Mouse (Mus musculus) C2C12 (cell line): ENCODE measurements around the gene Fads2. TPM values are rescaled to one million over a fixed set of nuclear protein-coding genes. Genes with fewer than 3 reads are reported as not detected.

ENCODE experiments used
- H3K27me3 ChIP-seq: one replicate; pipeline ENCODE4 v1.6.1; 2011; ENCODE audit not compliant: control insufficient read depth, insufficient read depth, insufficient read length
- H3K36me3 ChIP-seq: one replicate; pipeline ENCODE4 v1.6.1; 2011; ENCODE audit not compliant: control insufficient read depth, insufficient read depth
- H3K4me3 ChIP-seq: one replicate; pipeline ENCODE4 v1.5.1; 2011; ENCODE audit warnings: mild to moderate bottlenecking, control low read depth; ENCODE audit not compliant: poor library complexity, insufficient read depth, severe bottlenecking
- H3K79me2 ChIP-seq: one replicate; pipeline ENCODE4 v1.6.1; 2011; ENCODE audit not compliant: control insufficient read depth, insufficient read depth
- H3K79me3 ChIP-seq: one replicate; pipeline ENCODE4 v1.6.1; 2011; ENCODE audit warnings: low read depth, control low read depth
- H3ac ChIP-seq: one replicate; pipeline ENCODE3; 2011; ENCODE audit warnings: low read depth; ENCODE audit not compliant: control insufficient read depth, insufficient read length
- CEBPB ChIP-seq: IDR thresholded peaks from one replicate; pipeline ENCODE4 v1.6.1; 2011; ENCODE audit warnings: low read depth, mild to moderate bottlenecking, control low read depth, moderate library complexity
- CTCF ChIP-seq: IDR thresholded peaks from one replicate; pipeline ENCODE4 v1.5.1; 2011; ENCODE audit not compliant: control insufficient read depth, insufficient read depth, insufficient read length
- FOSL1 ChIP-seq: IDR thresholded peaks from one replicate; pipeline ENCODE4 v1.8.0; 2011; ENCODE audit warnings: mild to moderate bottlenecking, low read length; ENCODE audit not compliant: poor library complexity, insufficient read depth, severe bottlenecking
- MAX ChIP-seq: IDR thresholded peaks from one replicate; pipeline ENCODE4 v1.6.1; 2011; ENCODE audit warnings: mild to moderate bottlenecking, control low read depth
- MYOD1 ChIP-seq: IDR thresholded peaks from one replicate; pipeline ENCODE4 v1.6.1; 2011; ENCODE audit warnings: low read depth; ENCODE audit not compliant: control insufficient read depth, insufficient read length
- MYOG ChIP-seq: IDR thresholded peaks from one replicate; pipeline ENCODE4 v1.6.1; 2011; ENCODE audit not compliant: control insufficient read depth, insufficient read length; ENCODE audit errors: extremely low read depth
- USF1 ChIP-seq: IDR thresholded peaks from one replicate; pipeline ENCODE4 v1.6.1; 2011; ENCODE audit warnings: low read depth, mild to moderate bottlenecking, control low read depth, moderate library complexity
- polyA plus RNA-seq: library from polyadenylated mRNA; unstranded; fragments of >200 nt; fragmentation: generic; extraction: Trizol; gene quantifications from one replicate; pipeline ENCODE4 v1.2.1, GENCODE M21; 2012; ENCODE audit warnings: missing spikeins

Fads2 gene
- polyA plus RNA-seq, 1 experiment = 72.6 TPM

DNA sequence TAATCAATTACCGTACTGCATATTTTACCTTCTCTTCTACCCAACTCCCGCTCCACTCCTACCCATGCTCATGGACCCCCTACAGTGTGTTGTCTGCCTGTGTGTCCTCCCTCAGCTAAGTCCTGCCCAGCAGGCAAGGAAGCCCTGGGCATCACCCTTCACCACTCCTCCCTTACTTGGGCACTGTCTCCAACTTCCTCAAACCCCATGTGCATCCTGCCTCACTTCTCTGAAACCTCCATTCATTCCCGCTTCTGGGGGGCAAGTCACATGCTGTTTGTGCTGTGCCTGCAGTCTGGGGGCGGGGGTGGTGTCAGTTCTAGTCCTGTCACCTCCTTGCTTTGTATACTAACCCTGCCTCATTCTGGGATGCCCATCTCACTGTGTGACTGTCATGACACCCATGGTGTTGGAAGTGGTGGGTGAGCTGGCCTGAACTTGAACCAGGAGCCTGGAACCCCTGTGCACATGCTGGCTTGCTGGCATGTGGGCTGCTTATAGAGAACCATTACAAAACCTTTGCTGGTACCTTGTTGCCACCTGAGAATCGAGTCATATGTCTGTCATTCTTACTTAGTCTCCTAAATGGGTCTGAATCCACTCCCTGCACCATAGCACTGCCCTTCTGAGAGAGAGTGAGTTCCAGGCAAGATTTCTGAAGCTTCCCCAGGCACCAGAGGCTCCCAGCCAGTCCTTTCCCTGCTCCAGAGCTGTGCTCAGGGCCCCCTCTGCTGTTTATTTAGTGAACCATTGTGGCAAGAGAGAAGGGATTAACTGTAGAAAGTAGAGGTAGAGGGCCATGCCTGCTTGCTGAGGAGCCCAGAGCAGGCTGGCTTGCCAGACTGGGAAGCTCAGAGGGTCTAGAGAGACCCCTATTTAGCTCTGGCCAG lies 78.9 kb downstream of the Fads2 start:
- TF ChIP-seq FOSL1 (no peak), MYOG (no peak)
- Histone ChIP-seq H3K4me3 (no peak overlapping the region), H3ac (no peak overlapping the region), H3K79me2 (no peaks in the 10 kb centered on the region), H3K36me3 (no peaks in the 10 kb centered on the region), H3K27me3 (no peaks in the 10 kb centered on the region), H3K79me3 (no peaks in the 10 kb centered on the region)

DNA sequence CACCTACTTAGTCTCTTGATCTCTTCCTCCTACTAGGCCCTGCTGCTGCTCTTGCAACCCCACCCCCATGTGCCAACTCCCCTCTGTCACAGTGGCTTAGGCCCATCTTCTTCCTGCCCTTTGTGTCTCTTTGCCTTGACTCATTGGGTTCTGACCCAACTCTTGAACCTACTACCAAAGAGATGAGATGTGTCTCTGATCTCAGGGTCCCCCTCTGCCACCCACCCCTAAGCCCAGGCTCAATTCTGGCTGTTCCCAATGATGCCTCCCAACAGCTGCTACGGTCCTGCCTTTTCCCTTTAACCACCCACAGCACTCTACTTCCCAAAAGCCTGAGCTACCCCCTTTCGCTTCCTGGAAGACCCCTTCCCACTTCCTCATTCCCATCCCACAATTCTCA lies 79.6 kb downstream of the Fads2 start:
- TF ChIP-seq USF1 = no peak
- no peak for TF ChIP-seq CTCF
- TF ChIP-seq MYOG = no peak
- TF ChIP-seq FOSL1 = no peak
- Histone ChIP-seq H3ac (no peak overlapping the region), H3K79me3 (no peaks in the 10 kb centered on the region), H3K4me3 (no peak overlapping the region), H3K36me3 (no peaks in the 10 kb centered on the region), H3K27me3 (no peaks in the 10 kb centered on the region), H3K79me2 (no peaks in the 10 kb centered on the region)

DNA sequence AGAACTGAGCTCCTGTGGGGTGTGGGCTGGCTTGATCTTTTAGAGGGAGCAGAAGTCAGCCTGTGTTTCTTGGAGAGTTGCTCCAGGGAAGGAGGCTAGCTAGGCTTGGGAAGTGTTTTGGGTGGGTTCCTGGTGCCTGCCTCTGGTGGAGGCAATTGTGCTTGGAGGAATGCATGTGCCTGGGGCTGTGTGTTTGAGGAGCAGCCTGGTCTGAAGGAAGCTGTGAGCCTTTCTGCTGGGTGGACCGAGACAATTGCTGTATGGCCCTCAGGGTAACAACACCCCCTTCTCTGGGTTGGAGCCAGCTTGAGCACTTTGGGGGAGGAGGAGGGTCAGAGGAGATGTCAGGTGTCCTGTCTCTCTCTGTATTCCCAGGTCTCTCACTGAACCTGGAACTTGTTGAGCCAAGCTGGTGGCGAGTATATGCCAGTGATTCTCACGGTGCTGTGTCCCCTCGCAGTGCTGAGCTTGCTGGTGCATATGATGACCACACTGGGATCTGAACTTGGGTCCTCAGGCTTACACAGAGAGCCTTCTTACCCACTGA lies 82.3 kb downstream of the Fads2 start:
- no peaks in the 10 kb centered on the region for H3K79me3 ChIP-seq
- no peak overlapping the region for H3K4me3 ChIP-seq
- no peaks in the 10 kb centered on the region for H3K27me3 ChIP-seq
- H3ac ChIP-seq = no peak overlapping the region
- no peaks in the 10 kb centered on the region for H3K79me2 ChIP-seq
- H3K36me3 ChIP-seq = no peaks in the 10 kb centered on the region
- no peak for TF ChIP-seq USF1
- no peak for TF ChIP-seq CEBPB
- TF ChIP-seq MYOD1 = no peak
- no peak for TF ChIP-seq CTCF
- TF ChIP-seq FOSL1 = no peak
- TF ChIP-seq MYOG = no peak
- TF ChIP-seq MAX = no peak

DNA sequence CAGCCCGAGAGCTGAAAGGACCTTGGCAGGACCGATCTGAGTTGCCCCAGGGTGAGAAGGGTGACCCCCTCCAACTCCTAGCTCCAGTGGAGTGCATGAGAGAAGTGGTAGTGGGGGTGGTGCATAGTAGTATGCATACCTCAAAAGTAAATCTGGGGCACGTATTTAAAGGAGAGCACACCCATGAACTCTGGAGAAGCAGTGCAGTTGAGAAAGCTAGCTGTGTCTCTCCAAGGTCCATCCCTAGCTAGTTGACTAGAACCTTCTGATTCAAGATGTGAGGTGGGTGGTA lies 83.1 kb downstream of the Fads2 start:
- no peaks in the 10 kb centered on the region for H3K36me3 ChIP-seq
- peak overlapping the region; percentile 18 for H3K4me3 ChIP-seq
- no peaks in the 10 kb centered on the region for H3K27me3 ChIP-seq
- no peaks in the 10 kb centered on the region for H3K79me3 ChIP-seq
- TF ChIP-seq MYOD1 (no peak), MAX (no peak), MYOG (no peak), FOSL1 (no peak), USF1 (no peak)
- H3K79me2 ChIP-seq = no peaks in the 10 kb centered on the region
- H3ac ChIP-seq = peak overlapping the region; percentile 69

DNA sequence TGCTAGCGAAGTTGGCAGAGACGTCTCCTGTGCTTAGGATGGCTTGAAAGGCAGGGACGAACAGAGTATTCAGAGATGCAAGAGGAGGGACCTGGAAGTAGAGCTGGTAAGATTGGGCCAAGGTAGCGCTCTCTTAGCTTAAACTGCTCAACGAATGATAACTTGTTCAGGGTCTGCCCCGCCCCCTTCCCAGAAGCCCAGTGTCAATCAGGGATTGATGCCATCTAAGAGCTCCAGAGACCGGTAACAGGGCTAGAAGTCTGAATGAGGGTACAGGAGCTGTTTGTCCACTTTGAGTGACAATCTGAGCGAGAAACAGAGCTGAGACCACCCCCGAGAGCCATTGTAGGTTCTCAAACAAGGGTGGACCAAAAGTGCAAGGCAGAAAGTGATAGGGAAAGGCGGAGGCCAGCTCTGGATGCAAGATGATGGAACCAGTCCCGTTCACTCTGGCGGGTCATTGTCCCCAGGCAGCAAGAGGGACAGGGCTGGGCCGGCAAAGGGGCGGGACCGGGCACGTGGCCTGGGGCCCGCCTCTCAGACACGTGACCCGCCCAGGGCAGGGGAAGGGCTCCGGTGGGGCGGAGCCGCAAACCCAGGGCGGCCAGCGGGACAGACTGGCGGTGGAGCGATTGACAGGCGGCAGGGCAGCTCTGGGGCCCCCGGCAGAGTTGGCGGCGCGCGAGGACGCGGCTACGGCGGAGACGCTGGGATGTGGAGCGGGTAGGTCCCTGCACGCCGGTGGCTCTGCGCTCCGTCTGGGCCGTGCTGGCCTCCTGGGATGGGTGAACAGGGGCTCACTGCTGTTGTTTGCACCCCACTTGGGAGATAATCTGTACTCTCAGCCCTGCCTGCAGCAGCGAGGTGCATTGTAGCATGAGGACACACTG lies 83.7 kb downstream of the Fads2 start:
- Histone ChIP-seq H3K4me3 (peak overlapping the region; percentile 18), H3K79me2 (no peaks in the 10 kb centered on the region), H3K79me3 (no peaks in the 10 kb centered on the region), H3ac (peak overlapping the region; percentile 69), H3K27me3 (no peaks in the 10 kb centered on the region), H3K36me3 (no peaks in the 10 kb centered on the region)
- no peak for TF ChIP-seq MYOD1
- peak; percentile 92 for TF ChIP-seq USF1
- TF ChIP-seq CEBPB = no peak
- TF ChIP-seq CTCF = no peak
- peak; percentile 63 for TF ChIP-seq MAX
- no peak for TF ChIP-seq FOSL1
- TF ChIP-seq MYOG = no peak
